Mouse (Mus musculus): ENCODE data around the gene Med27.

The Med27 gene

DNA sequence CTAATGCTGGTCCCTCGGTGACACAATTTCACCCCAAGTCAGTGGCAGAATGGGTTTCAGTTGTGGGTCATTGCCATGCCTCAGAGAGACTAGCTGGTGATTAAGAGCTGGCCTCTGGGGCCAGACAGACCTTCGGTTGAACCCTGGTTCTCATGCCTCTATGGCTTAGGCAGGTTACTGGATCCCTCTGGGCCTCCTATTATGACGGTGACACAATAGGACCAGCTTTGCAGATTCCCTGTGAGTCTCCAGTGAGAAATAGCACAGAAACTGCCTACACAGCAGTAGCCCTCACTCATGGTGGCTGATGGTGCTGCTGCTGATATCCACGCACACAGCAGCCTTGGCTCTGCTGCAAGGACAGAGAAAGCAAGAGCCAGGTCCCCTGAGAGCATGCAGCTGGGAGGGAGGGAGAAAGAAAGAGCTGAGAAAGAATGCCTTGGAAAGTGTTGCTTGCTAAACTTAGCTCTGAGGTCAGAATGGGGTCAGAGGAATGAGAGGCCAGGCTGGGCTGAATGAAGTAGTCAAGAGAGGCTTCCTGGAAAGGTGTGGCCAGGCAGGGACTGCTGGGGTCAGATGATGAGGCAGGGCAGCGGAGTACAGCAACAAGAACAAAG is 226.3 kb downstream of the Med27 start:
- no peak for DNase-seq

DNA sequence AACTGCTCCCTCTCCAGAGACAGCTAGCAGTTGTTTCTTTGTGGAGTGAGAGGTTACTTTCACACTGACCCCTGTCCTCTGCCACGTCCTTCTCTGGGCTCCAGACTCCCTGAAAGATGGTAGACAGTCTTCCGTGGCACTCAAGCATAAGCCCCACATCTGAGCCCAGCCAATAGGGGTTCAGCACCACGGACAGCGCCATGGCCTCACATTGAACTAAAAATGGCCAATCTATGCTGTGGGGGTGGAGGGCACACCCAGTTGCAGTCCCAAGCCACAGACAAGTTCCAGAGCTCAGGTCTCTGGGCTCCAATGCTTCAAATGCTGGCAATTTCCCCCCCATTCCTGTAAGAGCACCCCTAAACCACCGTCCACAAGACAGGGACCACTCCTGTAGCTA is 227.0 kb downstream of the Med27 start:
- peak; percentile 34 for DNase-seq

DNA sequence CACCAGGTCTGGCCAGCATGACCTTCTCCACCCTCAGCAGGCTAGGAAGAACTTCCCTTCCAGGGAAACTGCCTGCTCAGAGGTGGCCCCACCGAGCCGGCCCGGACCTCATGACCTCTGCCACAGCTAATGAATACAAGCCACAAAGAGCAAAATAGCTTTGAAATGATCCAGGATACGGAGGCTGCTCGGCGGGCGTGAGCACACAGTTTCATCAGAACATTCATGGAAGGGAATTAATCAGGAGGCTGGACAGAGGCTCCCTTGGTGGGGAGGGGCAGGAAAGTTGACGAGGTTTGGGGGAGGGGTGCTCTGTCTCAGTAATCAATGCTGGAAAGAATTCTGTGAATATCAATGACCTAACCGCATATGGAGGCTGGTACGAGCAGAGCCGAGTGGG is 227.6 kb downstream of the Med27 start:
- DNase-seq, result no peak

Data from right cerebral cortex, postnatal 4 days (tissue).